Mouse (Mus musculus): ENCODE measurements around the gene Sct. TPM values are rescaled to one million over a fixed set of nuclear protein-coding genes. Genes with fewer than 3 reads are reported as not detected.
A peak's percentile ranks its signal among the peaks of the same experiment; 100 is the strongest.

Gene Sct
- total and polyA plus RNA-seq, 2 experiments from 2014 or later: 3.7 to 7.6 TPM

DNA sequence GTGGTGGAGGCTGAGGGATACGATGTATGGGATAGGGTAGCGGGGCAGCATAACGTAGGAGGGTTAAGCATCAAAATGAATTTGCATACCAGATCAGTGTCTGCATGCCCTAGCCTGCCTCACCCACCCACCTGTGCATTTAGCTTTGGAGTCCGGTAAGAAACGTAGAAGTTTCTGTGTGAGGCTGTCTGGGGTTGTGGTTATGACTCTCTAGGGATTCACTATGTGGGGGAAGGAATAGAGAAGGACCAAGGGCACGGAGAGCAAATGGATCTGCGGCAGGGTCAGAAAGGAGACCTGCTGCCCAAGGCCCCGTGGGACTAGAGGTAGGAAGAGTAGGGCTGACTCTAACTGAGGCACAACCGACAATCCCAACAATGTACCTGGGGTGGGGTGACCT is 3.6 kb downstream of the Sct start:
- Histone ChIP-seq H3K4me3 (ENCODE audit: low read length) (no peak overlapping the region), H3K4me2 (ENCODE audit: low read depth, low read length) (no peak overlapping the region), H3K27ac (no peak overlapping the region), H3K9me3 (ENCODE audit: low read length) (no peaks in the 10 kb centered on the region), H3K27me3 (ENCODE audit: insufficient read depth, low read length) (no peaks in the 10 kb centered on the region), H3K36me3 (ENCODE audit: insufficient read depth, low read length) (no peaks in the 10 kb centered on the region), H3K4me1 (ENCODE audit: insufficient read depth, low read length) (peaks cover 8% of the 10 kb centered on the region; the same call in 1 of the 2 replicates), H3K9ac (replicated peaks; ENCODE audit: low read length) (no peak overlapping the region)
- ATAC-seq: no peak
- no peak for TF ChIP-seq CTCF (IDR thresholded peaks at IDR 0.05; ENCODE audit: low read depth)
- 86% methylated on average over 9 of the region's 9 CpGs for WGBS
- no peak for DNase-seq (ENCODE audit: low spot score)

DNA sequence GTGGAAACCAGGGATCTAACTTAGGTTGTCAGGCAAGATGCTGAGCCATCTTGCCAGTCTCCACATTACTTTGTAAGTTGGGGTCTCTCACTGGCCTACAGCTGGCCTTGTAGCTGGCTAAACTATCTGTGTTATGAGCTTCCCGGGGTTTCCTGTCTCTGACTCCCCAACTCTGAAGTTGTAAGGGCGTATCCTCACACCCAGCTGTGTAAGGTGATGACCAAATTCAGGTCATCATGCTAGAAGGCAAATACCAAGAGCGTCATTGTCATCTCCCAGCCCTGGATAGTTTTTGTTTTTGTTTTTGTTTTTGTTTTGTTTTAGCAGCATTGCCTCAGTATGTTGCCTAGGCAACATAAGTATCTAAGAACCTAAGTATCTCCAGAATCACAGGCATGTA is 8.3 kb downstream of the Sct start:
- no peaks in the 10 kb centered on the region for H3K36me3 ChIP-seq (ENCODE audit: insufficient read depth, low read length)
- ATAC-seq (no peak), DNase-seq (ENCODE audit: low spot score) (no peak)
- H3K27ac ChIP-seq: no peak overlapping the region
- H3K27me3 ChIP-seq (ENCODE audit: insufficient read depth, low read length): no peaks in the 10 kb centered on the region
- no peak for TF ChIP-seq CTCF (IDR thresholded peaks at IDR 0.05; ENCODE audit: low read depth)
- H3K9me3 ChIP-seq (ENCODE audit: low read length): no peaks in the 10 kb centered on the region
- 85% methylated on average over 3 of the region's 3 CpGs for WGBS
- no peak overlapping the region for H3K9ac ChIP-seq (replicated peaks; ENCODE audit: low read length)
- H3K4me1 ChIP-seq (ENCODE audit: insufficient read depth, low read length): no peaks in the 10 kb centered on the region
- no peak overlapping the region for H3K4me3 ChIP-seq (ENCODE audit: low read length)
- H3K4me2 ChIP-seq (ENCODE audit: low read depth, low read length): no peak overlapping the region

DNA sequence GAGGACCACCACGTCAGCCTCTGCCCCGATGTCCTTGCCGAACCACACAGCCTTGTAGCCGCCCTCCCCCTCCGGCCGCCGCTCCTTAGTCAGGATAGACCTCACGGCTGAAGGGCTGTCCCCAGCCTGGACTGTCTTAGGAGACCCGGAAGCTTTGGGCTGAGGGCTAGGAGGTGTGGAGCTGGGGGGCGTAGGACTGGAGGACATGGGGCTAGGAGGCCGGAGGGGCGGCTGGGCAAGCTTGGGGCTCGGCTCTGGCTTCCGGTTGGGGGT is 9.7 kb downstream of the Sct start:
- H3K36me3 ChIP-seq (ENCODE audit: insufficient read depth, low read length): no peaks in the 10 kb centered on the region
- DNase-seq (ENCODE audit: low spot score) (no peak), ATAC-seq (no peak)
- no peak overlapping the region for H3K27ac ChIP-seq
- no peaks in the 10 kb centered on the region for H3K9me3 ChIP-seq (ENCODE audit: low read length)
- H3K4me3 ChIP-seq (ENCODE audit: low read length): no peak overlapping the region
- H3K4me2 ChIP-seq (ENCODE audit: low read depth, low read length): no peak overlapping the region
- H3K4me1 ChIP-seq (ENCODE audit: insufficient read depth, low read length): no peaks in the 10 kb centered on the region
- no peak for TF ChIP-seq CTCF (IDR thresholded peaks at IDR 0.05; ENCODE audit: low read depth)
- 84% methylated on average over 14 of the region's 14 CpGs for WGBS
- H3K9ac ChIP-seq (replicated peaks; ENCODE audit: low read length): no peak overlapping the region
- no peaks in the 10 kb centered on the region for H3K27me3 ChIP-seq (ENCODE audit: insufficient read depth, low read length)

DNA sequence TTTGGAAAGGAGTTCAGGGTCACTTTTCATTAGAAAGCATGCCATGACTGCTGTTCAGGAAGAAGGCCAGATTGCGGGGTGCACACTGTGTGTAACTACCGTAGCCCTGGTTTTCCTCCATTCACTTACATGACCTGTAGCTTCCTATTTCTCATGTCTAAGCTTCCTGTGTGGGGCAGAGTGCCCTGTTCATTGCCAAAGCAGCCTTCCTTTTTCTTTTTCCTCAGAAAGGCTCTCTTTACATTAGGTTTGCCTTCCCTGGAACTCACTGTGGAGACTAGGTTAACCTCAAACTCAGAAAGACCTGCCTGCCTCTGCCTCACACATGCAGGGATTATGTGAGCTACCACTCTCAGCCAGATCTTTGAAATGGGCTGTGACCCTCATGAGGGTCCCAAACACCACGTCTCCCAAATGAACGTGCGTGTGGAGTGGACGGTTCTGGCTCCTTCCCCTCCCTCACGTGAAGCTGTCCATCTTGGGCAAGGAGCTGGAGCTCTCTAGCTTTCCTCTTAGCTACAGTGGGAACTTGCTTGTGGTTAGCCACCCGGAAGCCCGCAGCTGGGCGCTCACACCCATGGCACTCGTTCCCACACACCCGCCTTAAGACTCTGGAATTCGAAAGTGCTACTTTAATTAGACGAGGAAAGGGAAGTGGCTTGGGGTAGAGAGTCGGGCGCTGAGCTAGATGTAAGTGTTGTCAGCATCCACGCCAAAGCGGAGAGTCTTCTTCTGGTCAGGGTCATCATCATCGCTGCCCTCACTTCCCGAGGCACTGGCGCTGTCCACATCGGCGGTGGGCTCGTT is 10.3 kb downstream of the Sct start:
- 79% methylated on average over 24 of the region's 24 CpGs for WGBS
- Histone ChIP-seq H3K4me1 (ENCODE audit: insufficient read depth, low read length) (no peaks in the 10 kb centered on the region), H3K4me2 (ENCODE audit: low read depth, low read length) (no peak overlapping the region), H3K27me3 (ENCODE audit: insufficient read depth, low read length) (no peaks in the 10 kb centered on the region), H3K36me3 (ENCODE audit: insufficient read depth, low read length) (peaks cover 4% of the 10 kb centered on the region; the same call in 1 of the 2 replicates), H3K9me3 (ENCODE audit: low read length) (no peaks in the 10 kb centered on the region), H3K9ac (replicated peaks; ENCODE audit: low read length) (no peak overlapping the region), H3K27ac (no peak overlapping the region), H3K4me3 (ENCODE audit: low read length) (no peak overlapping the region)
- ATAC-seq (no peak), DNase-seq (ENCODE audit: low spot score) (no peak)
- no peak for TF ChIP-seq CTCF (IDR thresholded peaks at IDR 0.05; ENCODE audit: low read depth)

DNA sequence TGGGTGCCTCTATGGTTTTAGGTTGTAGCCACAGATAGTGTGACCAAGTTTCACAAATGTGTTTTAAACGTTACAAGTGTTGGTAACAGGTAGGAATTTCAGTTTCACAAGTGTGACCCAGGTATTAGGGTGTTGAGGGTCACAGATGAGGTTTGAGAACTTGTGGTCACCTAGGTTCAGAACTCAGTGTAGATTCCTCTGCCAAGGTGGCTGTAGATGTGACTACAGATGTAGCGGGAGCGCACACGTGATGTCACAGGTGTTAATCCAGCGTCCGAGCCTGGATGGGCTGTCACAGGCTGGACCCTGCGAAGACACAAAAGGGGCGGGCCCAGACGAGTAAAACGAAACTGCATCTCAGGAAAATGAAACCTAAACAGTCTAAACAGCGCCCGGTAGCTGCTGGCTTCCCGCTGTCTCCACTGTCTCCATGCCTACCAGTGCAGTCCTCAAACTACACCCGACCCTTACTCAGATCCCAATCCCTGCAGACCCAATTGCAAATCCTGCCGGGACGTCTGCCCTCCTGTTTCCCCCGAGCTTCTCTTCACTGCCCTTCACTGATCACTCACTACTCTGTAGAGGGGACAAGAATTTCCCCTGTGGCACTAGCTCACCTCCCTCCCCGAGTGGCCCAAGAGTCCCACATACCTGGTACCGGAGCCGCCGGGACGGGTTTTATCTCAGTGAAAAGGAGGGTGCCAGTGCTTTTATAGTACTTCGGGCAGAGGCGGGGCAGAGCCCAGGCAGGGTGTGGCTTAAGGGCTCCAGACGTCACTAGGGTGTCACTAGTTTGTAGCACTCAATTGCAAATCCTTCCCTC is 13.0 kb downstream of the Sct start, which contains the start of gene Irf7:
TSS of gene Irf7 (minus strand) at position 743 of the 823 bp plus-strand sequence.
- H3K27ac ChIP-seq: no peak within 1 kb of the TSS
- no peaks in the 10 kb centered on the region for H3K27me3 ChIP-seq (ENCODE audit: insufficient read depth, low read length)
- peak within 1 kb of the TSS; percentile 61 for H3K4me2 ChIP-seq (ENCODE audit: low read depth, low read length)
- peak within 1 kb of the TSS; percentile 35 for H3K9ac ChIP-seq (replicated peaks; ENCODE audit: low read length)
- no peaks in the 10 kb centered on the region for H3K9me3 ChIP-seq (ENCODE audit: low read length)
- ATAC-seq (peak; percentile 58; the same call in 1 of the 2 replicates), DNase-seq (ENCODE audit: low spot score) (peak; percentile 40)
- peaks cover 31% of the 10 kb centered on the region for H3K36me3 ChIP-seq (ENCODE audit: insufficient read depth, low read length)
- WGBS: 13% methylated on average over 25 of the region's 25 CpGs
- peak within 1 kb of the TSS; percentile 36 for H3K4me3 ChIP-seq (ENCODE audit: low read length)
- no peak for TF ChIP-seq CTCF (IDR thresholded peaks at IDR 0.05; ENCODE audit: low read depth)
- no peaks in the 10 kb centered on the region for H3K4me1 ChIP-seq (ENCODE audit: insufficient read depth, low read length)

DNA sequence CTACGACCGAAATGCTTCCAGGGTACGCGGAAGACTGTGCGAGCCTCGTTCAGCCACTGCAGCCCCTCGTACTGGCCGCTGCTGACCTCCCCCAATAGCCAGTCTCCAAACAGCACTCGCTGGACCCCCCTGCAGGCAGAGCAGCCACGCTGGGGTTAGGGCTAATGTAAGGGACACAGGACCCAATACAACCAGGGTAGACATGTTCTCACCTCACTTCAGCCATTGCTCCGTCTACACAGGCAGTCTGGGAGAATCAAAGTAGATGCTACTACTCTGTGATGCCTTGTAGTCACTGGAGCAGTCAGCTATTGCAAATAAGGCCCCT is 13.6 kb downstream of the Sct start:
- Histone ChIP-seq H3K4me2 (ENCODE audit: low read depth, low read length) (peak overlapping the region; percentile 61), H3K27ac (no peak overlapping the region), H3K27me3 (ENCODE audit: insufficient read depth, low read length) (no peaks in the 10 kb centered on the region), H3K4me3 (ENCODE audit: low read length) (no peak overlapping the region), H3K36me3 (ENCODE audit: insufficient read depth, low read length) (peaks cover 36% of the 10 kb centered on the region), H3K4me1 (ENCODE audit: insufficient read depth, low read length) (no peaks in the 10 kb centered on the region), H3K9ac (replicated peaks; ENCODE audit: low read length) (no peak overlapping the region), H3K9me3 (ENCODE audit: low read length) (no peaks in the 10 kb centered on the region)
- WGBS: 34% methylated on average over 11 of the region's 11 CpGs
- no peak for DNase-seq (ENCODE audit: low spot score)
- no peak; the same call in 1 of the 2 replicates for TF ChIP-seq CTCF (IDR thresholded peaks at IDR 0.05; ENCODE audit: low read depth)
- no peak for ATAC-seq
